Mouse (Mus musculus) cerebellum, adult 9-11 months (tissue): ENCODE results near the gene Pias4.
"Not testable (repeated sequence)": the region's sequence is repeated elsewhere in the genome, so short reads cannot be mapped to it uniquely, and the experiment has no call there.

Experiments used
- DNase-seq: peaks from one replicate; pipeline ENCODE4 v3.0.0; 2022

Gene Pias4

DNA sequence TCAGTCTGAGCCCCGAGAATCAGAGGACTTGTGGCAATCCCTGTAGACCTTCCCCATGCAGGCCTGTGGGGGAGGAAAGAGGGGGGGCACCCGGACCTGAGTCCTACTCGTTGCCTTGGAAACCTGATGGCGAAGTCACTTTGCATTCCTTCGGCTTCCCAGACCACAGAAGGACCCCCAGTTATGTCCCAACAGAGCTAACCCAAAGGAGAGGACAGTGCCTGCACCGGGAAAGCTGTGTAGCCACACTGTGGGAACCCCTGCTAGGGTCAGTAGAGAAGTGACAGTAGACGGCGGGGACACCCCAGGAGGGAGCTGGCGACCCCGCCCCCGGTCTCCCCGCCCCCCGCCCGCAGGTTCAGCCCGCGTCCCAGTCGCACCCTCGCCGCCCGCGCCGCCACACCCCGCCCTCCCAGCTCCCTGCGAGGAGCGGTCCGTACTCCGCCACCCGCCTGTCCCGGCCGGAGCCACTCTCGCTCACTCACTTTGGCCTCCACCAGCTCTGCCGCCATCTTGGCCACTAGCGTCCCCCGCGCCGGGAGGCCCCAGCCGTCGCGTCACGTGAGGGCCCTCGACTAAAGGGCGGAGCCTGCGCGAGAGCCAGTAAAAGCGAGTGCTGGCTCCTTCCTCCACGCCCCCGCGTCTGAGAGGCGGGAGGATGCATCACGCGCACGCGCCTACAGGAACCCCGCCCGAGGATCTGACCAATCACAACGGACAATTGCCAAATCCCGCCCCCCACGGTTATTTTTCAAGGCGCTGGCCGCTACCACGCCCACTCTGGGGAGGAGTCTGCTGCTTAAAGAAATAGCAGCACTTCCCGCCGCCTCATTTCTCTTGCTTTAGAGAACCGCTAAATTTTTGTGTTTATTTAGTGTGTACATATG, at the start of gene Pias4:
Gene Pias4, minus strand, starts transcription at position 724 of the 887 bp plus-strand sequence.
- DNase-seq: peak; percentile 100

DNA sequence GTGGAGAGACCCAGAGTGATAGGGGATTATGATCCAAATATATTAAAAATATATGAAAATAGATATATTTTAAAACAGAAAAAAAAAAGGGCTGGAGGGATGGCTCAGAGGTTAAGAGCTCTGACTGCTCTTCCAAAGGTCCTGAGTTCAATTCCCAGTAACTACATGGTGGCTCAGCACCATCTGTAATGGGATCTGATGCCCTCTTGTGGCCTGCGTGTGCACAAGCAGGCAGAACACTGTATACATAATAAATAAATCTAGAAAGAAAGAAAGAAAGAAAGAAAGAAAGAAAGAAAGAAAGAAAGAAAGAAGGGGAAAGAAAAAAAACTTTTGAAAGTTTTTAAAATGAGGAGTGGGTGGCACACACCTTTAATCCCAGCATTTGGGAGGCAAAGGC, 49.5 kb upstream of the Pias4 start:
- not testable (repeated sequence) for DNase-seq

DNA sequence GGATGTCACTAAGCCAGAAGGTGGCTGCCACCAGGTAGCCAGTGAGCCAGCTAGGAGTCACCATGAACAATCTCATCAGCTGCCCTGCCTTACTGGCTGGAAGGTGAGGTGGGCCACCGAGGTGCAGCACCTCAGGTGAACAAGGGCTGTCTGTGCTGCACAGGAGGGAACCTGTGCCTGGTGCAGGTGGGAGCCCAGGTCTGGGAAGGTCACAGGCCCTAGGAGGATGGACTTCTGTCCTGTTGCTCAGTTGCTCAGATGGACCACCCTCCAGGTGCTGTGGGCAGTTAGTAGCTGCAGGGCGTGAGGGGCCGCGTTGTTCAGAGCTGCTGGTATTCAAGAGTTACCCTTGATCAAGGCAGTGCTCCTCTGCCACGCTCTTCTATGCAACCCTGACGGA, 49.1 kb upstream of the Pias4 start:
- no peak for DNase-seq

DNA sequence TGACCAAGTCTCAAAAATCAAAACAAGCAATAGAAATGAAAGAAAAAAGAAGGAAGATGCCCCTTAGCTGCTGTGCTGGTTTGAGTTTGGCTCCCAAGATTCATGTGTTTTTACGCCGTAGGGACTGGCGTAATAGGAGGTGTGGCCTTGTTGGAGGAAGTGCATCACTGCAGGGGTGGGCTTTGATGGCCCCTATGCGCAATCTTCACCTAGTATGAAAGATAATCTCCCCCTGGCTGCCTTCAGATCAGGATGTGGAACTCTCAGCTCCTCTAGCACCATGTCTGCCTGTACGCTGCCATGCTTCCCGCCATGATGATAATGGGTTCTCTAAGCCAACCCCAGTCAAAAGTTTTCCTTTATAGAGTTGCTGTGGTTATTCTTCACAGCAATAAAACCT, 48.5 kb upstream of the Pias4 start:
- DNase-seq: no peak

DNA sequence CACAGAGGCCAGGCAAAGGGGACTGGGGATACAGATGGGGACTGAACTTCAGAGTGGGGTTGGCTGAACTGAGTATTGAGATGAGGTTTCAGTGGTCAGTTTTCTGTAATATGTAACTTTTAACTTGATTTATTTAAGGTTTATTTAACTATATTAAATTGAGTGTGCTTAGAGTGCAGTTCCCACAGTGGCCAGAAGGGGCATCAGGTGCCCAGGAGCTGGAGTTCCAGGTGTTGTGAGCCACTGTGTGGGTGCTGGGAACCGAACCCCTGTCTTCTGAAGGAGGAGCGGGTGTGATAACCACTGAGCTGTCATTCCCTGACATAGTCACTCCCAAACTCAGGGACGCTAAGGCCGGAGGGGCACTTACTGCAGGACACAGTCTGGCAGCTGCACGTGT, 42.4 kb upstream of the Pias4 start:
- DNase-seq: no peak

DNA sequence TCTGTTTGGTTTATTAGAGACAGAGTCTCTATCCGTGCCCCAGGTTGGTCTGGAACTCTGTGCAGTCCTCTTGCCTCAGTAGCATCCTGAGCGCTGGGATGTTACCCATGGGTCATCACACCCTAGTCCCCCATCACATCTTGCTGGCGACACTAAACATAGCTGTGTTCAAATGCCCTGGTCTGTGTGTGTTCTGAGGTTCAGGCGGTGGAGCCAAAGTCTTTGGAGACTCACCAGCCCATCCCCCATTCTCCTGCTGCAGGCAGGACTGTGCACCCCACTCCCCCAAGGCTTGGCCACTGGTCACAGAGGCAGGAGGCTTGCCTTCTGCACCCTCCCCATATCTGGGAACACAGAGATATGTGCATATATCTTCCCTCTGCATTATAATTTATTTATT, 36.4 kb upstream of the Pias4 start:
- no peak for DNase-seq

DNA sequence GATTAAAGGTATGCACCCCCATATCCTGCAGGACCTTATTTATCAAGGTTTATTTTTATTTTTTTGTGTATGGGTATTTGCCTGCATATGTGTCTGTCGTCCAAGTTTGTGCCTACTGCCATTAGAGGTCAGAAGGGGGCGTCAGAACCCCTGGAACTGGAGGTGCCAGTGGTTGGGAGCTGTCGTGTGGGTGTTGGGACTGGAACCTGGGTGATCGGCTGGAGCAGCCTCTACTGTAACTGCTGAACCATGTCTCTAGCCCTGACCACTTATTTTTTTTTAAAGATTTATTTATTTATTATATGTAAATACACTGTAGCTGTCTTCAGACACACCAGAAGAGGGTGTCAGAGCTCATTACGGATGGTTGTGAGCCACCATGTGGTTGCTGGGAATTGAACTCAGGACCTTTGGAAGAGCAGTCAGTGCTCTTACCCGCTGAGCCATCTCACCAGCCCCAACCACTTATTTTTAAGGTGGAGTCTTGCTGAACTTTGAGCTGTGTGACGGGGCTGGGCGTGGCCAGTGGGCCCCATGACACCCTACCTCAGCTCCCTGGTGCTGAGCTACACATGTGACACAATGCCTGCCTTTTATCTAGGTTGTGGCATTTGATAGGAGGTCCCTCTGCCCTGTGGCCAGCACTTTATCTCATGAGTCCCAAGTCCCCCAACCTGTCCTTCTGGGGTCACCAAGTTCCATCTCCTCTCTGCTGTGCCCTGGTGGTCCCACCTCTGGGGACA, 35.4 kb upstream of the Pias4 start:
- DNase-seq: no peak

DNA sequence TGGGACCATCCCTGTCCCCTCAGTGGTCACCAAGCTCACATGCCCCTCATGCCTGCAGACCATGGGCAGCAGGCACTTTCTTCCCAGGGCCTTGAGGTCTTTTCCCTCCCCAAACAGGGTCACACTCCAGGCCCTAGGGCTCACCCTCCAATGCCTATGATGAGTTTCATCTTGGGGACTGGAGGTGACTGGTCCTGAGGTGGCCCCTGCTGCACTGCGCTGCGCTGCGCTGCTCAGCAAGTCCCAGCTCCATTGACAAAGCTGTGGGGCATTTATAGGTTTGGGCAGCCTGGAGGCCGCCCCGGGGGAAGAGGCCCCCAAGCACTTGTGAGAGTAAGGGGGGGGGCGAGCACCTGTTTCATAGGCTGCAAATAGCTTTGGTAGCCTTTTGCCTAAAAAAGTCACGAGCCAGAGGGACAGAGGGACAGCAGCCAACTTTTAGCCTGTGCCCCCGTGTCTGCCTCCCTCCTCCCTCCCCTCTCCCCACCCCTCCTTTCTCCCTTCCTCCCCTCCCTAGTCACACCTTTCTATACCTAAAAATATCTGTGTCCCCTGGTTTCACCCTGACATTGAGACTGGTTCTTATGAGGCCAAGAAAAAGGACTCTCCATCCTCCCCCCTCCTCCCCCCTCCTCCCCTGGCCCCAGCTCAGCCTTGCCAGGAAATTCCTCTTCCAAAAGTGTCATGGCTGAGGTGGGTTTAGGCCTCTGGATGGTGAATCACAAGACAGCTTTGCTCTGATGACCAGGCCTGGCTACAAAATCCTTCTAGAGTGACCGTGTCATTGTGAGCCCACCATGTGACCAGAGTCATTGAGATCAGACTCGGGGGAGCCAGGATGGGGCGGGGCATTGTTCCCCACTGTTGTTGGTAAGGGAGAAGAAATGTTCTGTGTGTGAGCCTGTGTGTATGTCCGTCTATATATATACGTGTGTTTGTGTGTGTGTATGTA, 34.4 kb upstream of the Pias4 start, which contains the start of gene Nmrk2:
Gene Nmrk2, minus strand, starts transcription at position 245 of the 952 bp plus-strand sequence.
- DNase-seq: no peak

DNA sequence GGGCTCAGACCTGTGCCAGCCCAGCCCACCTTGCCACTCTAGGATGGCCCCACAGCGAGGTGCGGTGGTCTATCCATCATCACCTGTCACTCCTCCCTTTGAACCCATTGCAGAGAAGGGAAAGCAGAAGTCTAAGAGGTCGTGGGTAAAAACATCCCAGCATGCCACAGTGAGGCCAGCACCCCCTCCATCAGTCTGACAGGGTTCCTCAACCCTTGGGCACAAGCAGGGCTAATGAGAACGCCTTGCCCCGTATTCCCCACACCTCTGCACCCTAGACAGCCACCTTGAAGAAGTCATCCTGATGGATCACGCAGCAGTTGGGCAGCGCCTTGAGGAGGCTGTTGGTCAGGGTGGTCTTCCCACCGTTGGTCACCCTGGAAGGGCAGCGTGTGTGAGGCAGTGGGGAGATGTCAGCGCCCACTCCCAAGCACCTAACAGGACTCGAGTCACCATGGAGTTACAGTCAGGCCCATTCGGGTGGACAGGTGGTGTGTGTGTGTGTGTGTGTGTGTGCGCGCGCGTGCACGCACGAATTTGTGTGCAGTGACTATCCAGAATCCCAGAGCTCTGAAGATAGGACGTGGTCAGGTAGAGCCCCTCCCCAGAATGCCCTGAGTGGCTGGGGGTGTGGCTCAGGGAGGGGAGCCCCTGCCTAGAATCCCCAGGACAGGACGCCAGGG, 33.0 kb upstream of the Pias4 start:
- DNase-seq: no peak

DNA sequence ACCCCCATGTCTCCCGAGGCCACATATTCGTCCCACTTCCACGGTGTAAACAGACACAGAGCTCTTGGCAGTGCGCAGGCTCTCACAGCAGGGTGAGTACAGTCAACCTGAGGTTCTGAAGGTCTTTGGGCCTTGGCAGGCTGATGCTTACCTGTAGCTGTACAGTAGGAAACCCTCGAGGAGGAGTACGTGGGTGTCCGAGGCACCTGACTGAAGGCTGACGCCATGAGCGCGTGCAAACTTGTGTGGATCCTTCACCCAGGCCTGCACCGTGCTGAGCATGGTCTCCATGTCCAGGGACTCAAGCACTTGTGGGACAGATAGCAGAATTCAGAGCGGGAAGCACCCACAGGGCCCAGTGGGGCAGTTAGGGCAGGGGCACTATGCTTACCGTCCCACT, 32.4 kb upstream of the Pias4 start:
- DNase-seq: no peak

DNA sequence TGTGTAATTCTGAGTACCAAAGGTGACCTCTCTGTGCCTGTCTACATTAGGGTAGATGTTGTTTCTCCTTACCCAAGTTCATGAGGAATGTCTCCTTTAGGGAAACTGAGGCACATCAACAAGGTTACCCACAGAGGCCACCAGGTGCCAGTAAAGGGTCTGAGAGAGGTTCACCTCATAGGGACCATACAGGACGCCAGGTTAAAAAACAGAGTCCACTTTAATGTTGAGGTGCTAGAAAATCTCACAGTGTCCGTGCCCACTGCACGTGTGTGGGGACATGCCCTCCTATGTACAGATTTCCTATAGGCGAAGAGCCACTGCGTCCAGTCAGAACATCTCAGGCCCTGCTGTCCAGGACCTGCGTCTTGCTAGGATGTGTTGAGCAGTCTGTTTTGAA, 31.3 kb upstream of the Pias4 start:
- DNase-seq: no peak

DNA sequence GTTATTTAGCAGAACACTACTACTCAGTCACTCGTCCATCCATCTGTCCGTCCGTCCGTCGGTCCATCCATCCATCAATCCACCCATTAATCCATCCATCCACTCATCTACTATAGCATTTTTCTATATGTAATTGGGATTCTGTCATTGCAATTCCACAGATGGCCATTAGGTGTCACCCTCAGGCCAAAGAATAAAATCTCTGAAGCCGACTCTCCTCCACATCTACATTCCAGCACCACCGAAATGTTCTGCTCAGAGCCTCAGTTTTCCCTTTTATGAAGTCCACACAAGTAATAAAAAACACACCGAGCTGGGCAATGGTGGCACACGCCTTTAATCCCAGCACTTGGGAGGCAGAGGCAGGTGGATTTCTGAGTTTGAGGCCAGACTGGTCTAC, 30.5 kb upstream of the Pias4 start:
- peak; percentile 67 for DNase-seq

DNA sequence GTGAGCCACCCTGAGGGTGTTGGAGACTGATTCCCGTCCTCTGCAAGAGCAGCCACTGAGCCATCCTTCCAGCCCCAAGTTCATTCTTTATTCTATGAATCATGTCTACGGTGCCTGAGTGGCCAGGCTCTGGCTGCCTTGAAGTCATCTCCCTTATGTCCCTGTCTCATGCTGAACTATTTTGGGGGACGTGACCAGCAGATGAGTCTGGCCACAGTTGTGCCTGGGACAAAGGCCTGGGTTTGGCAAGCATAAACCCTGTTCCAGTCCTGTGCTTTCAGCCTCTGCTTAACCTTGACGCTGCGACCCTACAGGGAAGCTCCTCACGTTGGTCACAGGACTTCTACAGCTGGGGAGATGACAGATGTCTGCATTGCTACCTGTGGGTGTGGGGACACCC, 29.6 kb upstream of the Pias4 start:
- DNase-seq: no peak

DNA sequence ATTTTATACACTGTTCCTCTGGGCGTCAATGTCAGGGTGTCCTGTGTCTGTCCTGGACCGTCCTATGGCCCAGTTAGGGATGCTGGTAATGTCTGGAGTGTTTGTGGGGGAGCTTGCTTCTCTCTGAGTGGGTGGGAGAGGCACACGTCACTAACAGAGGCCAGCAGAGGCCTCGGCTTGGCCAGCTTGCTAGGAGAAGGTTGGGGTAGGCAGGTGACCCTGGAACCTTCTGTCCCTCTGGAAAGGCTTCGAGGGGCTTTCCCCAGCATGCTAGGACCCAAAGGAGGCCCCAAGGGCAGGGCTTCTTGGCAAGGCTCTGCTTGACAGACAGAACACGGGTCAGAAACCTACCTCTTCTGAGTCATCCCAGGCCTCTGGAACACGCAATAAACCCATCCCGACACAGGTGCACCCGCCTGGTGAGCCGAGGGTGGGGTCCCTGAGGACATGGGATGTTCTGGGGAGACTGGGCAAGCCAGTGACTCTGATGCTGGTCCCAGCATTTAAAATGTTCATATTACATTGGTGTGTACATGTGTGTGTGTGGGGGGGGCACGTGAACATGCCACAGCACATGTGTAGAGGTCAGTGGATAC, 28.8 kb upstream of the Pias4 start:
- DNase-seq: peak; percentile 40

DNA sequence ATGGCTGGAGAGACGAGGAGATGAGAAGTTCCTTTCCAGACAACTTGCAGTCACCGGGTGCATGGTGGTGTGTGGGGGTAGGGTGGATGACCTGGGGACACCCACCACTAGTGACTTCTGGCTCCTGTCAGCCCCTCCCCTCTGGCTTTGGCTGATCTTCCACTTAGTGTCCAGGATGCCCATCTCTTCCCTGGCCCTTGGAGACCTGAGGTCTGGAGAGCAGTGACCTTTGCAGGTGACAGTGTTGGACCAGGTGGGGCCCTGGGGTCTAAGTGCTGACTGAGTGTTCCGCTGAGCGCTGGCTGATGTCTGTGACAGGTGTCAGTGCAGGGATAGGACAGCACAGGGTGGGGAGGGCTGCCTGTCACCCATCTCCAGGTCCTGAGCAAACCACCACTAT, 27.6 kb upstream of the Pias4 start:
- DNase-seq: peak; percentile 50

DNA sequence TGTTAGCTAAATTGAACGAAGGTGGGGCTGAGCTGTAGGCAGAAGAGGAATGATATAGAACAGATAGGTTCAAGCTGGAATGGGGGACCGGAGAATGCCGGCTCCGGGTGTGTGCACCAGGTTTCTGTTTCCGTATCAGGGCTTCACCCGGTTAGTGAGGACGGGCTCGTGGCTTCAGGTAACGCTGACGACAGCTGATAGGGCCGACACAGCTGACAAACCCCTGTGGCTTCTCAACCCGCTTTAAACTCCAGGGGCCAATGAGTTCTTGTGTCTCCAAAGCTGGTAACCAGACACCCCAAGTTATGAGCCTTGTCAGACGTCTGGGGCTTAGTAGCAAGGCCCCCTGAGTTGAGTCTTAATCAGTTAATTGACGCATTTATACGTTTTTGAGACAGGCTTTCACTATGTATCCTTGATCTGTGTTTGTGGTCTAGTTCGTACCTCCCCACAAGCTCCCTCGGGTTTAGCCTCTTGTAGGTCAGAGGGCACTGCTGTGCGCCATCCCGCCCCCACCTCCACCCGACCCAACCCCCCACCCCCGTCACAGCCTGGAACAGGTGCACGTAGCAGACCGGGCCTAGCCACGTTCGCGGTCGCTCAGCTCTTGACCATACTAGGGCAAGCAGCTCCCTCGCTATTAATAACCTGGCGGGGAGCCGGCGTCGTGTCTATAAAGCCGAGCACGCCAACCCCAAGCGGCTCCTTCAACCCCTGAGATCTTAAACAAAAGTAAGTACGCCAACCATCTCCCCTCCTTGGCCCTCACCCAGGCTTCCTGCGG, 26.5 kb upstream of the Pias4 start:
- DNase-seq: peak; percentile 72

DNA sequence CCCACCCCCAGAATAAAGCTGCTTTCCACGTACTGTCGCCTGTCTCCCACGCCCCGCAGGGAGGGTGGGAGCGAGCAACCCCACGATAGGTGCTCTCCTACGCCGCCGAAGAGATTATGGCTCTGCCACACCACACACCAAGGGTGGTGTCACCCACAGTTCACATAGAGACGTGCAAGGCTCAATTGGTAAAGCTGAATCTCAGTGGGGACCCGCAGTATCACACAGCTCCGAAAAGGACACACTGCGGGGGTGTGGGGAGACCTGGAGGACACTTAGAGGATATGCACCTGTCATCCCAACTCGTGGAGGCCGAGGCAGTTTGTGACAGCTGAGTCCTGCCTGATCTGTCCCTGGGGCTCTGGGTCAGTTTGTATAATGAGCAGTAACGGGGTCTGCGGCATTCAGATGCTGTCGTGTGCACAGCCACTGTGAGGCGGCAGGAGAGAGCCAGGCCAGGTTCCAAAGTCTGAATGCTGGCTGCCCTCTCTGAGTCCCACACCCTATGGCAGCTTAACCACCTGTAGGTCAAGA, 25.3 kb upstream of the Pias4 start:
- DNase-seq: peak; percentile 79

DNA sequence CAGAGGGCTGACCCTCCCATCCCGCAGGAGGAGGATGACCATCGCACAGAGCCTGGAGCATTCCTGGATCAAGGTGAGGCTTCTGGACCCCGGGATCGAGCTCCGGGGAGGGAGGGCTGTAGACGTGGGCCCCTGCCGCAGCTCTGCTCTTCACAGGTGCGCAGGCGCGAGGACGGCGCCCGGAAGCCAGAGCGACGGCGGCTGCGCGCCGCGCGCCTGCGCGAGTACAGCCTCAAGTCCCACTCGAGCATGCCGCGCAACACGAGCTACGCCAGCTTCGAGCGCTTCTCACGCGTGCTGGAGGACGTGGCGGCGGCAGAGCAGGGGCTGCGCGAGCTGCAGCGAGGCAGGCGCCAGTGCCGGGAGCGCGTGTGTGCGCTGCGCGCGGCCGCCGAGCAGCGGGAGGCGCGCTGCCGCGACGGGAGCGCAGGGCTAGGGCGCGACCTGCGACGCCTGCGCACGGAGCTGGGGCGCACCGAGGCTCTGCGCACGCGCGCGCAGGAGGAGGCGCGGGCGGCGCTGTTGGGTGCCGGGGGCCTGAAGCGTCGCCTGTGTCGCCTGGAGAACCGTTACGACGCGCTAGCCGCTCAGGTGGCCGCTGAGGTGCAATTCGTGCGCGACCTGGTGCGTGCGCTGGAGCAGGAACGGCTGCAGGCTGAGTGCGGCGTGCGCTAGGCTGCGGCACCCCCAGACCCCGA, 24.7 kb upstream of the Pias4 start:
- peak; percentile 91 for DNase-seq

DNA sequence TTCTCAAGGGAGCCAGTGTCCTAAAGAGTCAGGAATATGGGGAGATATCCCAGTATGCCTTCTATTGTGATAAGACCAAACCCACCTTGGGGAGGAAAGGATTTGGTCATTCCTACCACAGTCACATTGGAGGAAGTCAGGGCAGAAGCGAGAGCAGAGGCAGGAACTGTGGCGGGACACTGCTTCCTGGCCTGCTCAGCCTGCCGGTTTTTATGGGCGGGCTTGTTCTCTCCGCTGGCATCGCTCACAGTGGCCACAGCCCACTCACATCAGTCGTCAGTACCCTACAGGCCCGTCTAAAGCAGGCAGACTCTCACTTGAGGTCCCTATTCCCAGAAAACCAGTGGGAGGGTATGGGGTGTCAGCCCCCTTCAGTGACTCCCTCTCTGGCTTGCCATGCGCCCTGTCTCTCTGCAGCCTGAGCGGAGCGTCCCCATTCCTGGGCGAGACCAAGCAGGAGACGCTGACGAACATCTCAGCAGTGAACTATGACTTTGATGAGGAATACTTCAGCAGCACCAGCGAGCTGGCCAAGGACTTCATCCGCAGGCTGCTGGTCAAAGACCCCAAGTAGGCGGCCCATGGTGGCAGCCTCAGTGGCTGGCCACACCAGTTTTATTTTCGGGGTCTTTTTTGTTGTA, 23.7 kb upstream of the Pias4 start:
- DNase-seq: peak; percentile 66

DNA sequence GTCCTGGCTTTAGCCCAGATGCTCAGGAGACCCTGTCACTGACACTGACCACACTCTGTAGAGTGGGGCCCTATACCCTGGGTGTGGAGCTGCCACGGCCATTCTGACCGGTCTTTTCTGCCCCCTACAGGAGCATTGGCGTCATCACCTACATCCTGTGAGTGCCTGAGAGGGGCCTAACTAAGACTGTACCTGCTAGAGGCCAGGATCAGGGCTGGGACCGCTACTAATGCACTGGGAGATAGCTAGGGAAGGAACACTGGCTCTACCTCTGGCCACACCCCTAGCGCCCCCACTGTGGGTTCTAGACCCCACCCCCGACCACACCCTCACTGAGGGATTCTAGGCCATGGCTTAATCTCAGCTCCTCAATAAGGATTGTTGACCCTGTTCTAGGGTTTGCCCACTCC, 23.2 kb upstream of the Pias4 start:
- peak; percentile 66 for DNase-seq
